Mouse (Mus musculus): ENCODE measurements around the gene Gadd45a.
A peak's percentile ranks its signal among the peaks of the same experiment; 100 is the strongest.

The Gadd45a gene

GRCm38 (mm10) chr6:66986063-66986462, 51.2 kb downstream of the Gadd45a start:
- DNase-seq (ENCODE audit: low read depth, low spot score), result peak; percentile 75

- no peak for DNase-seq (ENCODE audit: low read depth, low spot score)
These were observed 51.8 kb downstream of the Gadd45a start for GRCm38 (mm10) chr6:66985500-66985899.

All from R1 (cell line).